Mouse (Mus musculus): ENCODE data around the gene Cep63. TPM values are rescaled to one million over a fixed set of nuclear protein-coding genes. Genes with fewer than 3 reads are reported as not detected.

The Cep63 gene
- 39.6 and 41.8 TPM in 2 replicates for polyA plus RNA-seq (2012; ENCODE audit: insufficient read depth, insufficient read length, missing spikeins)

DNA sequence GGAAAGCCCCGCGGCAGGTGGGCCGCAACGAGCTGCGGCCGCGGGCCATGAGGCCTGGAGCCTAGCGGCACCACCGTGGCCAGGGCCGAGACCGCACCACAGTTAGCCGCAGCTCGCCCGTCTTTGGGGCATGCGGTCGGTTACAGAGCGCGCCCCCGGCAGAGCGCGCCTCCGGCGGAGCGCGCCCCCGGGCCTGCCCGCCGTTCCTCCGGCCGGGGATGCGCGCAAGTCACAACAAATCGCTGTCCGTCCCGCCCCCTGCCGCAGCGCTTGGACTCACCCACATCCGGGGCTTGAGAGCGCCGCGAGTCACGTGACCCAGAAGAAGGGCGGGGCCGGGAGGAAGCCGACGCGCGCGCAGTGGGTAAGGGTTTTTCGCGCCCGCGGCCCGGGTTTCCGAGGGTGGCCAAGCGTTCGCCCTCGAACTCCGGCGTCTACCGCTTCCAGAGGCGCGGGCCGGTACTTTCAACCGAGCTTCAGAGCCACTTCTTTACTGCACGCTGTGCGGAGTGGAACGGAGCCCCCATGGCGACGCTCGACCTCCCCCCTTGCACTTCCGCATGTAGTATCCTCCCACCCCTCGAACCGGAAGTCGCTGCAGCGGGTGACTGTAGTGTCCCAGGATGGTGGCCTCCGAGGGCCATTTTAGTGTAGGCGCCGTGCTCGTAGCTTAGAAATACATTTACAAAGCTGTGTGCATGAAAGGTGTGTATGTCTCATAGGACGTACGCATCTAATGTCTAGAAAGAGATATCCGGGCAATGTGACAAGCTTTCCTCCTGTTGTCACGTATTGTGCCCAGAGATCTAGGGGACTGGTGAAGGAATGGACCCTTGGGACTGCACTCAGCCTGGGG lies at the start of gene Cep63, which contains the start of gene Anapc13:
TSS of gene Cep63 (minus strand) at position 552 of the 856 bp plus-strand sequence.
TSS of gene Anapc13 (plus strand) at position 314 of the 856 bp plus-strand sequence.
- Histone ChIP-seq H3K27ac (replicated peaks; ENCODE audit: low read depth, low read length) (peak within 1 kb of the TSS; percentile 97), H3K4me1 (ENCODE audit: control insufficient read depth, insufficient read depth, insufficient read length, low read length) (peaks cover 4% of the 10 kb centered on the region)

DNA sequence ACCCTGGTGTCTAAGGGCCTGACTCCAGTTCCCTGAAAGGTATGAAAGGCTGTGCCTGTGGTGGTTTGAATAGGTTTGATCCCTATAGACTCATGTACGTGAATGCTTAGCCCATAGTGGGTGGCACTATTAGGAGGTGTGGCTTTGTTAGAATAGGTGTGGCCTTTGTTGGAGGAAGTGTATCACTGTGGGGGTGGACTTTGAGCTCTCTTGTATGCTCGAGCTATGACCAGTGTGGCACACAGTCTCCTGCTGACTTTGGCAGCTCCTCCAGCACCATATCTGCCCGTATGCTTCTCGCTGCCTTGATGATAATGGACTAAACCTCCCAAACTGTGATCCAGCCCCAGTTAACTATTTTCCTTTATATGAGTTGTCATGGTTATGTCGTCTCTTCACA lies 49.6 kb upstream of the Cep63 start:
- Histone ChIP-seq H3K4me3 (ENCODE audit: insufficient read depth, low read depth, low read length) (no peak overlapping the region), H3K27ac (replicated peaks; ENCODE audit: low read depth, low read length) (no peak overlapping the region)

More for the DNA sequence above, at the start of gene Cep63, which contains the start of gene Anapc13:
- peak within 1 kb of the TSS; percentile 79 for H3K4me3 ChIP-seq (ENCODE audit: insufficient read depth, low read depth, low read length)

DNA sequence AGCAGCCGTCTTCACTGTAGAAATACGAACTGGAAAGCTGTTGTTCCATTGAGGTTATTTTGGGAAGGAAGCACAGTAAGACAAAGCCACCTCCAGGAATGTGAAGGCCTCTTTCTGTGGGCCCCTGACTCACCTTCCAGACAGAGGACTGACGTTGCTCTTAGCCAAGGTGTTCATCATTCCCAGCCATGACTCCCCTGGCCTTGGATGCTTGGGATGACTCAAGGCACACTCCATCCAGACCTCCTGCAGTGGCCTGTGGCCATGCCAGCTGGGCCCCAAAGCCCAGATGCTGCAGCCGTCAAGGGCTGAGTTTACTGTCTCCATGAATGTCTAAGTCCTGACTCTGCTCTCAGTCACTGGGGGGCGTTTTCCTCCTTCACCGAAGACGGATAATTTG lies 47.0 kb upstream of the Cep63 start:
- no peak overlapping the region for H3K4me3 ChIP-seq (ENCODE audit: insufficient read depth, low read depth, low read length)
- H3K4me1 ChIP-seq (ENCODE audit: control insufficient read depth, insufficient read depth, insufficient read length, low read length), result no peaks in the 10 kb centered on the region
- no peak overlapping the region for H3K27ac ChIP-seq (replicated peaks; ENCODE audit: low read depth, low read length)

More for the DNA sequence above, 49.6 kb upstream of the Cep63 start:
- H3K4me1 ChIP-seq (ENCODE audit: control insufficient read depth, insufficient read depth, insufficient read length, low read length), result no peaks in the 10 kb centered on the region

DNA sequence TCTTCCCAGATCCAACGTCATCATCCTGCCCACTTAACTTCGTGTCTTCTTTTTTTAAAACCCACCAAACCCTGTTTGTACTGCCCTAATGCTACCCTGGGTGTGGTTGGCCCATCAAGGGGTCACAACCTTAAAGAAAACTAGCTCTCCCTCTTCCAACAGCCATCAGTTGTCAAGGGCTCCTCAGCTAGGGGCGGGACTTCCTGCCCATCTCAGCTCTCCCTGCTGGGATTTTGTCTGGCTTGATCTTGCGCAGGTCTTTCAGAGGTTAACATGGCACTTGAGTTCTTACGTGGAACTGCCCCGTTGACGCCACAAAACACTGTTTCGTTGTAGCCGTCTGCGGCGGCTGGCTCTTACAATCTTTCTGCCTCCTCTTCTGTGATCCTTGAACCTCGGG lies 42.6 kb upstream of the Cep63 start:
- Histone ChIP-seq H3K4me1 (ENCODE audit: control insufficient read depth, insufficient read depth, insufficient read length, low read length) (no peaks in the 10 kb centered on the region), H3K4me3 (ENCODE audit: insufficient read depth, low read depth, low read length) (no peak overlapping the region), H3K27ac (replicated peaks; ENCODE audit: low read depth, low read length) (no peak overlapping the region)

DNA sequence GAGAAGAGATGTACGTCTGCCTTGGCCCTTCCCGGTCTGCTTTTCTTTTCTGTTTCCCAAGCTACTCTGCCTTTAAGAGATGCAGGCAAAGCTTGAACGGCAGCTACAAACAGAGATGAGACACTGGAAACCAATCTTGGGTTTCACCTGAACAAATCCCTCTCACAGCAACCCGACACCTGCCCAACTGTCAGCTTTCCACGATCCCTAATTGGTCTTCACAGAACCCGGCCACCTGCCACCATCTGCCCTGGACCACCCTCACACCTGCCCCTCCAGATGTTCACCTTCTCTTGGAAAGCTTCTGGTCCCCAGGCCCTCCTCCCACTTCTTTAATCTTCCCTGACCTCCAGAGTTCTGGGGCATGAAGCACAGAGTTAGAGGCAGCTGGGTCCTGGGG lies 41.8 kb upstream of the Cep63 start:
- no peaks in the 10 kb centered on the region for H3K4me1 ChIP-seq (ENCODE audit: control insufficient read depth, insufficient read depth, insufficient read length, low read length)
- no peak overlapping the region for H3K4me3 ChIP-seq (ENCODE audit: insufficient read depth, low read depth, low read length)
- no peak overlapping the region for H3K27ac ChIP-seq (replicated peaks; ENCODE audit: low read depth, low read length)

DNA sequence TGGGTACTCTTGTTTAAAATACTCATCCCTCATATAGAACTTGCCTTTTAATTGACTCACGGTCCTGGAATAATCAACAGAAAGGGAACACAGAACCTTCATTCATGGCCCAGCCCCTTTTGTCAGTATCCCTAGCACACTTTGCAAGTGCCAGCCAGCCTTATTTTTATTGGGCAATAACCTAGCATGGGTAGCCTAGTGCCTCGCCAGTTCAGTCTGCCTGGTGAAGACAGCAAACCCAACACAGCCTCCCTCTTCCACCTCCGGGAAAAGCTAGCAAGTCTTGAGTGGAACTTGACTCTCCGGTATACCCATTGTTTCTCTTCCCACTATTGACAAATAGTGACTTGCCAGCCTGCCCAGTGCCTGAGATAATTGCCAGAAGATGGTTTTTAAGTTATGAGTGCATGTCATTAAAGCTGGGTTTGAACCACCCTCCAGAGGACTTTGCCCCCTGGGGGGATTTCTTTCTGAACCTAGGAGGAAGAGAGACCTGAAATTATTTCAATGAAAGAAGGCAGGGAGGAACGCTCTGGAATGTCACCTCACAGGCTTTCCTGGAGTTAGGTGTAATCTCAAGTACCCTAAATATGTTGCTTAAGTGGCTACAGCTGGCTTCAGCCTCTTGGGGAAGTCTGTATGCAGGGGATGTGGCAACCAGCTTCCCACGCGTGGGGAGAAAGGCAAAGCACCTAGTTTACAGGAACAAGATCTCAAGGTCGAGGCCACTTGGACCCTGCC lies 30.2 kb upstream of the Cep63 start:
- Histone ChIP-seq H3K27ac (replicated peaks; ENCODE audit: low read depth, low read length) (no peak overlapping the region), H3K4me3 (ENCODE audit: insufficient read depth, low read depth, low read length) (no peak overlapping the region), H3K4me1 (ENCODE audit: control insufficient read depth, insufficient read depth, insufficient read length, low read length) (peaks cover 3% of the 10 kb centered on the region; the same call in 1 of the 2 replicates)

DNA sequence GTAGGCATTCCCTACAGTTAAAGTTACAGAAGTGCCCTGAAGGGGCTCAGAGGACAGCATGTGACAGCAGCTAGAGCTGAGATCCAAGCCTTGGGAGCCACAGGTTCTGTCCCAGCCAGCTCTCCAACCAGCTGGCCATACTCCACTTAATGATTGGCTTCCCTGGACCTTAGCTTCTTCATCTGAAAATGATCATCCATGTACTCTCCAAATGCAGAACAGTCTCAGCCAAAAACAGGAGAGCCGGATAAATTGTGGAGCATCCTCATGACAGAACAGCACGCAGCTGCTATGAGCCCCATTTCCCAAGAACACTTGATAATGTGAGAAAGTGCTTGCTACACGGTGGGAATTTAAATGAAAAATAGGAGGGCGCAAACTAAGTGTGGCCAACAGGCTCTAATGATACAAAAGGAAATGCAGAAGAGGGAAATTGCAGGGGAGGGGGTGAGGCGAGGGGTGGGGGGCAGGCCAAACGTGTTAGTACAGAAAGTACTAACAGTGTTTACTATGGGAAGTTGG lies 24.9 kb upstream of the Cep63 start:
- H3K4me3 ChIP-seq (ENCODE audit: insufficient read depth, low read depth, low read length), result no peak overlapping the region
- no peaks in the 10 kb centered on the region for H3K4me1 ChIP-seq (ENCODE audit: control insufficient read depth, insufficient read depth, insufficient read length, low read length)
- 0 out of 2 replicates have a peak overlapping the region, but pooled peaks have one; percentile 47 for H3K27ac ChIP-seq (replicated peaks; ENCODE audit: low read depth, low read length)

DNA sequence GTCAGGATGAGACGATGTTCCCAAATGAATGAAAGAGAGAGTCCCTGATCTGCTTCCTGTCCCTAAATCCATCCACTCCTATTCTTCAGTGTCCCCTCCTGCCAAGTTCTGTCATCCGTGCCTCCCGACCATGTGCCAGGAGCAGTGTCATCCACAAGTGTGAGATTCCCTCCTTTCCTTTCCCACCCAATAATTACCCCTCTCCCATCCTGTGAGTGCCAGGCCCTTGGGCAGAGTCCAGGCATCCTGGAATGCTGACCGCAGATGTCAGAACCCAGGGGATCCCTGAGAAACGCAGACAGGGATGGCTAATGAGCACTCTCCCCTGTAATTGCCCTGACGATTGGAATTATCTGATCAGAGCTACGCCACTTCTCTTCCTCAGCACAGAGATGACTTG lies 24.3 kb upstream of the Cep63 start:
- no peaks in the 10 kb centered on the region for H3K4me1 ChIP-seq (ENCODE audit: control insufficient read depth, insufficient read depth, insufficient read length, low read length)
- peak overlapping the region; percentile 47 for H3K27ac ChIP-seq (replicated peaks; ENCODE audit: low read depth, low read length)

DNA sequence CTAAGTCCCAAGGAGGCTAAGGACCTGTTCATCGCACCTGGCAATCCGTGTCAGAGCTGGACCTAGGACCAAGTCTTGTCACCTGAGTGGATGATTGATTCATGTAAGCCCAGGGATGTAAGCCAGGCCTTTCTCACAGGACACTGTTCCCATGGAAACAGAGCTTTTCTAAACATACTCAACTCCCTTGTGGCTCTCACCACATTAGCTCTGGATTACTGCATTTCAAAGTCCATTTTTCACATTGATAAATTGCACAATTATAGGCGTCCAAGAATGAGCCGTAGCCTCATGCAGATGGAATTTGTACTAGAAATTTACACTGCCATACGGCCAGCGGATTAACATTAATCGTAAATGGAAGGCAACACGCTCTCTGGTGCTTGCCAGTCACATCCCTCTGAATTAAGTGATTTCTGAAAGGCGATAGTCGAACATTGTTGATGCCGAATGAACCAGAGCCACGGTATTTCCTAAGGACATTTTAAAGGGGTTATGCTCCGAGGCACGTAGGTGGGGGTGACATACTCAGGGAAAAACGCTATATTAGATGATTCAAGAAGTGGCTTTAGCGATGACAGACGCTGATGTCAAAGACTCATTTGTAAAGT lies 23.7 kb upstream of the Cep63 start:
- Histone ChIP-seq H3K4me1 (ENCODE audit: control insufficient read depth, insufficient read depth, insufficient read length, low read length) (no peaks in the 10 kb centered on the region), H3K4me3 (ENCODE audit: insufficient read depth, low read depth, low read length) (no peak overlapping the region), H3K27ac (replicated peaks; ENCODE audit: low read depth, low read length) (peak overlapping the region; percentile 47; the same call in 1 of the 2 replicates)

More for the DNA sequence above, 24.3 kb upstream of the Cep63 start:
- H3K4me3 ChIP-seq (ENCODE audit: insufficient read depth, low read depth, low read length), result no peak overlapping the region

DNA sequence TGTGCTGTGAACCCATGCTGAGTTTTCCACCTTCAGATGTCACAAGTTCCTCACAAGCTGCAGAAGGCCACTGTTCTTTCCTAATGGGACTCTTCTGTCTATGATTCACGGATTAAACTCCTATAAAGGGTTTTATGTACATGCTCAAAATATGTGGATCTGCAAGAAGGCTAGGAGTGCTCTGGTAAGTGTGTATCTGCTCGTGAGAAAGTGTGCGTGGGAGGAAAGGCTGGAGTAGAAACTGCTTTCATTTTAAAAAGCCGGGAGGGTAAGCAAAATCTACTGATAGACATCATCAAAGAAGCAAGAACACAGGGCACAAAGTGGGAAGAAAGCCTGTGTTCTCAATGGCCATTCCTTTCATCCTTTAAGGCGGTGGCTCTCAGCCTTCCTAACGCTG lies 20.7 kb upstream of the Cep63 start:
- Histone ChIP-seq H3K4me3 (ENCODE audit: insufficient read depth, low read depth, low read length) (no peak overlapping the region), H3K27ac (replicated peaks; ENCODE audit: low read depth, low read length) (no peak overlapping the region), H3K4me1 (ENCODE audit: control insufficient read depth, insufficient read depth, insufficient read length, low read length) (peaks cover 2% of the 10 kb centered on the region)

DNA sequence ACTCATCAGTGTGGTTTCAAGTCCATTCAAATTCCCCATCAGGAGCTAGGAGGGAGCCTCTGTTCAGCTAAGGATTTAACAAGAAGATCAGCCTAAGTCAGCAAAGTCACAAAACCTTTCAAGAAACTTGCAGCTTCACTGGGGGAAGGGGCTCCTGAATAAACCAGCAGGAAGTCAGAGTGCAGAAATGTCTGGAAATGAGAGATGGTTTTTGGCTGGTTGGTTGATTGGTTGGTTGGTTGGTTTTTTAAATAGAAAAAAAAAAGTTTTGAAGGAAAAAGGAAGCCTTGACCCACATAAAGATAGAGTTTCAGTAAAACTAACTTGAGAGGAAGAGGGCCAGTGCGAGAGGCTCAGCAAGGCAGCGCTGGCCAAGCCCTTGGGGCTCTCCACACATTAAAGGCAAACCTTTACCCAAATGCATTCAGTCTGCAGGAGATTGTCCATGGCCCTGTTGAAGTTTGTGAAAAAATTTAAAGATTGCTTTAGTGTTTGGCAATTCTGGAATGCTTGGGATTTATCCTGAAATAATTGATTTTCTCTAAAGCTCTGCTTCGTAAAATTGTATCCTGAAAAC lies 18.9 kb upstream of the Cep63 start:
- Histone ChIP-seq H3K4me1 (ENCODE audit: control insufficient read depth, insufficient read depth, insufficient read length, low read length) (peaks cover 2% of the 10 kb centered on the region), H3K4me3 (ENCODE audit: insufficient read depth, low read depth, low read length) (no peak overlapping the region), H3K27ac (replicated peaks; ENCODE audit: low read depth, low read length) (no peak overlapping the region)

DNA sequence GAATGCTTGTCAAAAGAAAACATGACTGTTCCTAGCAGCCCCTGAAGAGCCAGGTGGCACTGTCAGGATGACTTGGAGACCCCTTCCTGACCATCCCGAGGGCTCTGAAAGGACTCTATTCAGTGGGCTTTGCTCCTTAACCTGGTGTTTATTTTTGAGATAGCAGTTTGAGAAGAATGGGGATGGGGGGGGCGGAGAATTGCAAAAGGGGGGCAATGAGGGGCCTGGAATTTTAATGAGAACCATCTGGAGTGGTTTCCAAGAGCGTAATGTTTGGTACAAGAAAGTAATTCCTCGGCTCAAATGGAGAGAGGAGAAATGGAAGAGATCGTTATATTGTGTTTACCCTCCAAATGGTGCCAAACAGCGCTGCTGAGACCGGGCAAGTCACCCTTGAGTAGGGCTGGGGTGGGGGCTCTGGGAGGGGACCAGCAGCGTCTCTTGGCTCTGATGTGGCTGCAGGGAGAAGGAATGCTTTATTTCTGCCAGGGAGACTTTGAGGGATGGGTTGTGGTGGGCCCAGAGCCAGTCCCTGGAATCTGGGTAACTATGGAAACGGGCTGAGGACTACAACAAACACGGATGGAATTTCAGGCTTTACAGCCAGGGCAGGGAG lies 17.3 kb upstream of the Cep63 start:
- H3K4me3 ChIP-seq (ENCODE audit: insufficient read depth, low read depth, low read length), result no peak overlapping the region

DNA sequence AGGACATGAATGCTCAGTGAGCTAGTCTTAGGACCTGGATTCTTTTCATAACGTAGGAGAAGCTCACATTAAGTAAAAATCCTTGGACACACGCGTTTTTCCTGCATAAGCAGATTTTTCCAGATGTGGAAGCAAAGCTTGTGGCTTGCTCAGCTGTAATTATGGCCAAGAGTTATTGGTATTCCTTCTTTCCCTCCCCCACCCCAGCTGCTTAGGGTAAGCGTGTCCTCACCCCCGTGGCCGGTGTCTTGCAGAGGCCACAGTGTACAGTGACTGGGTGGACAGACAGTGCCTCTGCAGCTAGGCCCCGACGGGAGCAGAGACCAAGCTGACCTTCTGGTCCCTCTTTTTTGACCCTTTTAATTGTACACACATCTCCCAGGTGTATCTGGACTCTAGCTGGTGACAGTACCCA lies 16.7 kb upstream of the Cep63 start:
- H3K4me1 ChIP-seq (ENCODE audit: control insufficient read depth, insufficient read depth, insufficient read length, low read length), result peaks cover 2% of the 10 kb centered on the region
- H3K27ac ChIP-seq (replicated peaks; ENCODE audit: low read depth, low read length), result peak overlapping the region; percentile 70; the same call in 1 of the 2 replicates
- H3K4me3 ChIP-seq (ENCODE audit: insufficient read depth, low read depth, low read length), result no peak overlapping the region

More for the DNA sequence above, 17.3 kb upstream of the Cep63 start:
- H3K27ac ChIP-seq (replicated peaks; ENCODE audit: low read depth, low read length), result peak overlapping the region; percentile 70
- peaks cover 2% of the 10 kb centered on the region for H3K4me1 ChIP-seq (ENCODE audit: control insufficient read depth, insufficient read depth, insufficient read length, low read length)

DNA sequence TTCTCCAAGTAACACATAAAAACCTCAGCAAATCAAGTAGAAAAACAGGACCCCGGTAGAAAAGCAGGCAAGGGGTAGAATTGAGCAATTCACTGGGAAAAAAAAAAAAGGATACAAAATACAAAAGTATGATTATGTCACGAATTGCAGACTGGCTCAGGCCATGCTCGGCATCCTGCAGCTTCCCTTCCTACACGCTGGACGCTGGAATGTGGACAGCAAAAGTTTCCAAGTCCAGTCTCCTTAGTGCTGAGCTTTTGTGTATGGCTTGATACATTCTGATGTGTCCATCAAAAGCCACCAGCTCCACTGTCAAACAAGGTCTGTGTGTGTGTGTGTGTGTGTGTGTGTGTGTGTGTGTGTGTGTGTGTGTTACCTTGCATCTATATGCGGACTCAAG lies 15.2 kb upstream of the Cep63 start:
- H3K27ac ChIP-seq (replicated peaks; ENCODE audit: low read depth, low read length), result no peak overlapping the region
- peaks cover 2% of the 10 kb centered on the region for H3K4me1 ChIP-seq (ENCODE audit: control insufficient read depth, insufficient read depth, insufficient read length, low read length)

More for the DNA sequence above, 15.2 kb upstream of the Cep63 start:
- H3K4me3 ChIP-seq (ENCODE audit: insufficient read depth, low read depth, low read length), result no peak overlapping the region
